Mouse (Mus musculus): ENCODE data around the gene Cyp2a22.
"Not testable (repeated sequence)": the region's sequence is repeated elsewhere in the genome, so short reads cannot be mapped to it uniquely, and the experiment has no call there.

DNA sequence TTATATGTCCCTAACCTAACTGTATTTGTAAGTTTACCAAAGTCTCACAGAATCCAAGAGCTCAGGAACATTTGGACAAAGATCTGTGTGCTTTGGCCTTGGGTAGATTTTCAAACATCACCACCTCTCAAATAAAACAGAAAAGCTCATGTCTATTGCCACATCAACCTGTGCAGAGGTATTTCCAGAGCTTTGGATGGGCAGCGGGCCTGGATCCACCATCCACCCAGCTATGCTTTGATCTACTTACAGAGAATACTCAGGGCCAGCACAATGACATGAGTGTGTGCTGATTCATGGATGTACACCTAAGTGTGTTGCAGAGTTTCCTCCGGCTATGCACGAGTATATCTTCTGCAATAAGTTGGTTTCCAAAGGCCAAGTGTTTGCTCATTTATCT is 13.5 kb upstream of the Cyp2a22 start:
- TF ChIP-seq CTCF (IDR thresholded peaks at IDR 0.05; ENCODE audit: low read depth, low read length); POLR2A (IDR thresholded peaks at IDR 0.05; ENCODE audit: borderline replicate concordance, low read depth, low read length): not testable (repeated sequence)

All from bone marrow macrophage, adult 2 months (primary cell).